Mouse (Mus musculus): Measurements from ENCODE around the gene Jmjd1c.

GRCm38 (mm10) chr10:67302340-67302739 is 206.4 kb downstream of the Jmjd1c start:
- TF ChIP-seq EP300 (IDR thresholded peaks at IDR 0.05; ENCODE audit: insufficient read depth, low read depth, low read length) (no peak), CTCF (IDR thresholded peaks at IDR 0.05) (no peak), POLR2A (IDR thresholded peaks at IDR 0.05; ENCODE audit: insufficient read depth, low read depth, low read length) (no peak)

All from heart, adult 2 months (tissue).